Mouse (Mus musculus): ENCODE measurements at regions not wholly inside any gene's neighbourhood (a gene's known extent, or its start where the extent isn't known, plus 50 kb on each side); places are given as distances from the start of the nearest gene placed in this dataset.

- no peak for ATAC-seq
- DNase-seq (ENCODE audit: low read depth, low spot score) = no peak
- POLR2A ChIA-PET = interaction anchor here (0.7 kb wide), 1 partner anchor 19 kb away, joined by 3 read pairs; no protein-coding TSS in a partner anchor
- no peak for TF ChIP-seq CTCF (IDR thresholded peaks at IDR 0.05)
- CTCF ChIA-PET = no interaction called here
- in situ Hi-C loops (cut with MboI; ENCODE audit: low pct_unique_long_range_greater_than_20kb) = no loop called here
- no peaks in the 10 kb centered on the region for H3K27me3 ChIP-seq
Observed at GRCm38 (mm10) chr13:101407633-101408032, 360.4 kb downstream of the Pik3r1 start.

- ATAC-seq = no peak
- ChIA-PET POLR2A (no interaction called here), CTCF (interaction anchor here (0.9 to 1.0 kb wide), 2 partner anchors 11 to 29 kb away, joined by 3 read pairs; no protein-coding TSS in a partner anchor)
- in situ Hi-C loops (cut with MboI; ENCODE audit: low pct_unique_long_range_greater_than_20kb) = no loop called here
- TF ChIP-seq CTCF (IDR thresholded peaks at IDR 0.05) = no peak
- DNase-seq (ENCODE audit: low read depth, low spot score) = no peak
- no peaks in the 10 kb centered on the region for H3K27me3 ChIP-seq
Observed at GRCm38 (mm10) chr13:101373581-101374189, 394.3 kb downstream of the Pik3r1 start.

- ChIA-PET CTCF (no interaction called here), POLR2A (no interaction called here)
- in situ Hi-C loops (cut with MboI; ENCODE audit: low pct_unique_long_range_greater_than_20kb) = no loop called here
- ATAC-seq (no peak), DNase-seq (ENCODE audit: low read depth, low spot score) (no peak)
- no peak for TF ChIP-seq CTCF (IDR thresholded peaks at IDR 0.05)
- no peaks in the 10 kb centered on the region for H3K27me3 ChIP-seq
Observed at GRCm38 (mm10) chr13:101371906-101372305, 396.1 kb downstream of the Pik3r1 start.

- no peak for DNase-seq (ENCODE audit: low read depth, low spot score)
- H3K27me3 ChIP-seq = no peaks in the 10 kb centered on the region
- in situ Hi-C loops (cut with MboI; ENCODE audit: low pct_unique_long_range_greater_than_20kb) = no loop called here
- TF ChIP-seq CTCF (IDR thresholded peaks at IDR 0.05) = no peak
- CTCF ChIA-PET = interaction anchor here (0.9 to 1.9 kb wide), 3 partner anchors 13 to 428 kb away, joined by 3 to 5 read pairs (median 4); no protein-coding TSS in a partner anchor
- ATAC-seq = no peak
- POLR2A ChIA-PET = interaction anchor here (1.0 kb wide), 1 partner anchor 214 kb away, joined by 4 read pairs; no protein-coding TSS in a partner anchor
Observed at GRCm38 (mm10) chr13:101368170-101368569, 399.8 kb downstream of the Pik3r1 start.

GRCm38 (mm10) chr13:101355363-101355762 lies 412.7 kb downstream of the Pik3r1 start:
- no peak for TF ChIP-seq CTCF (IDR thresholded peaks at IDR 0.05)
- ATAC-seq = no peak
- ChIA-PET POLR2A (no interaction called here), CTCF (no interaction called here)
- no peak for DNase-seq (ENCODE audit: low read depth, low spot score)
- in situ Hi-C loops (cut with MboI; ENCODE audit: low pct_unique_long_range_greater_than_20kb) = no loop called here
- H3K27me3 ChIP-seq = no peaks in the 10 kb centered on the region

DNA sequence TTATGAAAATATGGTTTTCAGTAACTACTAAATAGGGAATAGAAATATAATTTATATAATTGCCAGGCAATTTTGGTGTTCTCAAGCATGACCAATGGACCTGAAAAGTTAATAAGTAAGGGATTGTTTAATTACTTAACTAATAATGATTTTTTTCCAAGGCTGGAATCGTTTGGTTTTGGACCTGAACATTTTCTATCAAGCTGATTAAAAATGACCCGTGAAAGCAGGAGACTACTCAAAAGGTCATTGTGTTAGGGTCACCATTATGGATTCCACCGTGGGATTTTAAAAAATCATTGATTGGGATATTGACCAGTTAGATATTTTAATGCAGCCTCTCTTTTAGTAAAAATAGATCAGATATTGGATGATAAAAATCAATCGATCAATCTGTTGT lies 416.9 kb downstream of the Pik3r1 start:
- H3K27me3 ChIP-seq = no peaks in the 10 kb centered on the region
- DNase-seq (ENCODE audit: low read depth, low spot score) (no peak), ATAC-seq (no peak)
- ChIA-PET CTCF (no interaction called here), POLR2A (no interaction called here)
- no peak for TF ChIP-seq CTCF (IDR thresholded peaks at IDR 0.05)
- in situ Hi-C loops (cut with MboI; ENCODE audit: low pct_unique_long_range_greater_than_20kb) = no loop called here

GRCm38 (mm10) chr13:101349354-101349753 lies 418.7 kb downstream of the Pik3r1 start:
- H3K27me3 ChIP-seq = no peaks in the 10 kb centered on the region
- DNase-seq (ENCODE audit: low read depth, low spot score) = no peak
- ChIA-PET CTCF (no interaction called here), POLR2A (no interaction called here)
- no peak for ATAC-seq
- in situ Hi-C loops (cut with MboI; ENCODE audit: low pct_unique_long_range_greater_than_20kb) = no loop called here
- TF ChIP-seq CTCF (IDR thresholded peaks at IDR 0.05) = no peak

GRCm38 (mm10) chr13:101338280-101338872 lies 429.6 kb downstream of the Pik3r1 start:
- DNase-seq (ENCODE audit: low read depth, low spot score) = no peak
- POLR2A ChIA-PET = no interaction called here
- CTCF ChIA-PET = no interaction called here
- no peak for TF ChIP-seq CTCF (IDR thresholded peaks at IDR 0.05)
- no peaks in the 10 kb centered on the region for H3K27me3 ChIP-seq
- in situ Hi-C loops (cut with MboI; ENCODE audit: low pct_unique_long_range_greater_than_20kb) = no loop called here
- no peak for ATAC-seq

GRCm38 (mm10) chr13:101318621-101319020 lies 449.4 kb downstream of the Pik3r1 start:
- TF ChIP-seq CTCF (IDR thresholded peaks at IDR 0.05) = no peak
- in situ Hi-C loops (cut with MboI; ENCODE audit: low pct_unique_long_range_greater_than_20kb) = no loop called here
- DNase-seq (ENCODE audit: low read depth, low spot score) (no peak), ATAC-seq (no peak)
- ChIA-PET CTCF (no interaction called here), POLR2A (interaction anchor here (0.7 kb wide), 1 partner anchor 53 kb away, joined by 3 read pairs; no protein-coding TSS in a partner anchor)
- no peaks in the 10 kb centered on the region for H3K27me3 ChIP-seq

DNA sequence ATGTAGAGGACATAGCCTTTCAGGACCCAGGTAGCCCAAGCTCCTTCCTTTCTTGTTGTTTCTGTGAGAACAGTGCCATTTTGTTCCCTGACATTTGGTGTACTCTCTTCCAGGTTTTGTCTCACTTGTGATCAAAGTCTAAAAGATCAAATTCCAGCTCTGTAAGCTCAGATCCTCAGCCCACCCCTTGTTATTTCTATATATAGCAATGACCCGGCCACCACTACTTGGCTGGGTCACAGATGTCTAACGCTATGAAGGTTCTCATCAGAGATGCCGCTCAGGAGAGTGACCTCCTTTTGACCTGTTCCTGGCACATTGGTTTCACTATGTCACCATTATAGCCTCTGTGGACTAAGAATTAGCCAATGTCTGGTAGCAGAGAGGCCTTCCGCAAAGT lies 451.7 kb downstream of the Pik3r1 start:
- H3K27me3 ChIP-seq = no peaks in the 10 kb centered on the region
- ATAC-seq (no peak), DNase-seq (ENCODE audit: low read depth, low spot score) (no peak)
- TF ChIP-seq CTCF (IDR thresholded peaks at IDR 0.05) = no peak
- in situ Hi-C loops (cut with MboI; ENCODE audit: low pct_unique_long_range_greater_than_20kb) = no loop called here
- CTCF ChIA-PET = no interaction called here
- POLR2A ChIA-PET = no interaction called here

GRCm38 (mm10) chr13:101314040-101314439 lies 454.0 kb downstream of the Pik3r1 start:
- POLR2A ChIA-PET = no interaction called here
- H3K27me3 ChIP-seq = no peaks in the 10 kb centered on the region
- CTCF ChIA-PET = no interaction called here
- no peak for TF ChIP-seq CTCF (IDR thresholded peaks at IDR 0.05)
- in situ Hi-C loops (cut with MboI; ENCODE audit: low pct_unique_long_range_greater_than_20kb) = no loop called here
- DNase-seq (ENCODE audit: low read depth, low spot score) = no peak
- no peak for ATAC-seq

All from Patski (cell line).